Mouse (Mus musculus): ENCODE results near the gene Olfr1084.
"Not testable (repeated sequence)": the region's sequence is repeated elsewhere in the genome, so short reads cannot be mapped to it uniquely, and the experiment has no call there.

Gene Olfr1084

DNA sequence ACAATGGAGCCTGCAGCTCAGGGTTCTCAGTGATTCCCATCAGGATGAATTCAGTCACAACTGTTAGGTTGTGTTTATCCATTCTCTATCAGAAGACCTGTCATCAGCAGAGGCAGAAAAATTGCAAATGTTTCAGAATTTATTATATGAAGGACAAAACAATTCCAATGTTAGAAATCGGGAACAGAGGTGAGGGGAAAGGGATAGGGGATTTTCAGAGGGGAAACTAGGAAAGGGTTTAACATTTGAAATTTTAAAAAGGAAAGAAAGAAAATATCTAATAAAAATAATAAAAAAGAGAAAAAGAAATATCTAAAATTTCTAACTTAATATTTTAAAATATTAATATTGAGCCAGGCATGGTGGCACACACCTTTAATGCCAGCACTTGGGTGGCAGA is at the start of gene Olfr1084:
Gene Olfr1084, minus strand, starts transcription at position 101 of the 400 bp plus-strand sequence.
- in situ Hi-C loops (cut with MboI; ENCODE audit: low sequenced_read_pairs): not testable (repeated sequence)

DNA sequence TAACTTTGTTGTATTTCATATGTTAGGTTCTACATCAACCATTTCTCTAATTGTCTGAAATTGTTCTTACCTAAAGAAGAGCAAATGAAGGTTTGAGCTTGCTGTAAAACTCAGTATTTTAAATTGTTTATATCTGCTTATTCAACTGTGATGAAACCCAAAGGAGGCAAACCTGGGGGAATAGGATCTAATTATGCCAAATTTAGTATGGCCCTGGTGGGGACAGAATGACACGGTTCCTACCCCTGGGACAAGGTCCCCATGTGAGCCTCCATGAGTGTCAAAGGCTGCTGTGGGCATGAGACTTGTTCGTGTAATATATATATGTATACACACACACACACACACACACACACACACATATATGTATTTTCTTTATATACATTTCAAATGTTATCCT is 40.5 kb upstream of the Olfr1084 start, which contains the start of gene Olfr1086:
Gene Olfr1086, minus strand, starts transcription at position 101 of the 400 bp plus-strand sequence.
- in situ Hi-C loops (cut with MboI; ENCODE audit: low sequenced_read_pairs): no loop called here

DNA sequence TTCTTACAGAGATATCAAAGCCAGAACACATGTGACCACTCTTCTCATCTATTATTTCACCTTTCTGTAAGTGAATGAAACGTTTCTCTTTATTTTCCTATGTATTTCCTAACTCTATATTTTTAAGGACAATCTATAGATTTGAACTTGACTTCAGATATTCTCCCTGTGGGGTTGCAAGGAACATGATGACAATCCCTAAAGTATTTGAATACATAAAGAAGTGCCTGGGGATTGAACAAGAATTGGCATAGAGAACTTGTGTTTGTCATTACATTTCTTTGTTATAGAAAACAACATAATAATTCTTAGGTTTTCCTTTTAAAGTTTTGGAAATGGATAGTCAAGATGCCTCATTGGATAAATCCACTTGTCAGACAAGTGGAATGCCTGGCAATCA is 22.4 kb upstream of the Olfr1084 start, which contains the start of gene Olfr1085:
Gene Olfr1085, minus strand, starts transcription at position 101 of the 400 bp plus-strand sequence.
- in situ Hi-C loops (cut with MboI; ENCODE audit: low sequenced_read_pairs): no loop called here

DNA sequence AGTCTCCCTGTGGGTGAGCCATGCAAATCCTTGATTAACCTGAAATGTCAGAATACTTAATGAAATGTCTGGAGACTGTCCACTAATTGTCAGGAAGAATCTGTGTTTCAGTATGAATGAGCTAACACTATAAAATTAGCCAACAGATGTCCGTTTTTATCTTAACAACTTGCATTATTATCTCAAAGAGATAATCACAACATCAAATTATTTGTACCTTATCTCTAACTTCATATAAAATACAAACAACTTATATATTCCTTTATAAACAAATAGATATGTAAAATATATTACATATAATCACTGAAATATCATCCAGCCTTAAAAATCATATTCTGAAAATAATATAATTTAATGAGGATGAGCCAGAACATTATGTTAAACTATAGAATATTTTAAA is 40.7 kb downstream of the Olfr1084 start, which contains the start of gene Olfr1082:
Gene Olfr1082, minus strand, starts transcription at position 101 of the 400 bp plus-strand sequence.
- in situ Hi-C loops (cut with MboI; ENCODE audit: low sequenced_read_pairs): not testable (repeated sequence)

All from CH12F3 (cell line).